Mouse (Mus musculus) spleen, adult 2 months (tissue): ENCODE results near the gene Snapc4. TPM values are rescaled to one million over a fixed set of nuclear protein-coding genes. Genes with fewer than 3 reads are reported as not detected.

ENCODE experiments used
- DNase-seq, 2 experiments: peaks; one replicate each; pipeline versions ENCODE4 v3.0.0 to v3.0.0-alpha.2; 2012 to 2021; ENCODE audit warnings: low spot score in 2 of 2, low read depth in 1 of 2
- H3K27ac ChIP-seq: fragments of 200-500 bp; 2 replicates; pipeline ENCODE4 v1.5.1; 2012; ENCODE audit warnings: low read length, inconsistent platforms; ENCODE audit not compliant: insufficient read depth
- H3K27me3 ChIP-seq: fragments of 200-500 bp; 2 replicates; pipeline ENCODE4 v1.6.1; 2012; ENCODE audit warnings: mild to moderate bottlenecking, moderate library complexity, low read length, inconsistent platforms; ENCODE audit not compliant: control insufficient read depth, insufficient read depth
- H3K36me3 ChIP-seq: fragments of 200-500 bp; 2 replicates; pipeline ENCODE4 v1.6.1; 2012; ENCODE audit warnings: mild to moderate bottlenecking, low read length, inconsistent platforms; ENCODE audit not compliant: control insufficient read depth, insufficient read depth
- H3K4me1 ChIP-seq: fragments of 200-500 bp; 2 replicates; pipeline ENCODE4 v1.6.1; 2011; ENCODE audit warnings: inconsistent platforms; ENCODE audit not compliant: control insufficient read depth, insufficient read depth, insufficient read length
- H3K4me3 ChIP-seq: fragments of 200-500 bp; 2 replicates; pipeline ENCODE4 v1.5.1; 2011; ENCODE audit warnings: mild to moderate bottlenecking, inconsistent platforms; ENCODE audit not compliant: insufficient read depth, insufficient read length; ENCODE audit errors: extremely low read depth
- CTCF ChIP-seq: fragments of 200-500 bp; IDR thresholded peaks from 2 replicates; pipeline ENCODE4 v1.5.1; 2011; ENCODE audit warnings: mild to moderate bottlenecking, inconsistent platforms; ENCODE audit not compliant: insufficient read depth, insufficient read length, insufficient replicate concordance; ENCODE audit errors: extremely low read depth
- POLR2A ChIP-seq: fragments of 200-500 bp; IDR thresholded peaks from 2 replicates; pipeline ENCODE4 v1.6.1; 2011; ENCODE audit warnings: low read depth, low read length, inconsistent platforms
- WGBS: fragments of 180-500 bp; shearing (Covaris S2); methylation state at CpG from one replicate; pipeline ENCODE4 v1.1.7; 2018; 5-methylcytosine and 5-hydroxymethylcytosine counted together
- polyA plus RNA-seq: library from polyadenylated mRNA; depleted of rRNA; stranded (reverse); fragments of >200 nt; gene quantifications from 2 replicates; pipeline ENCODE4 v1.2.3, GENCODE M21; 2012

Gene Snapc4
- polyA plus RNA-seq, 1 experiment, result 41.1 TPM

GRCm38 (mm10) chr2:26410091-26410490, 29.6 kb upstream of the Snapc4 start:
- H3K36me3 ChIP-seq, result peaks cover 22% of the 10 kb centered on the region

GRCm38 (mm10) chr2:26409362-26409761, 28.9 kb upstream of the Snapc4 start:
- Histone ChIP-seq H3K4me1 (peaks cover 9% of the 10 kb centered on the region; the same call in 1 of the 2 replicates), H3K4me3 (no peak overlapping the region), H3K27ac (no peak overlapping the region), H3K36me3 (peaks cover 19% of the 10 kb centered on the region), H3K27me3 (no peaks in the 10 kb centered on the region)
- no peak for DNase-seq
- whole genome bisulfite sequencing, result 59% methylated on average over 3 of the region's 3 CpGs
- TF ChIP-seq CTCF, result no peak
- TF ChIP-seq POLR2A, result no peak

More at GRCm38 (mm10) chr2:26410091-26410490, 29.6 kb upstream of the Snapc4 start:
- TF ChIP-seq CTCF (no peak), POLR2A (no peak)
- Histone ChIP-seq H3K27ac (no peak overlapping the region), H3K4me3 (no peak overlapping the region), H3K27me3 (no peaks in the 10 kb centered on the region), H3K4me1 (peaks cover 9% of the 10 kb centered on the region; the same call in 1 of the 2 replicates)
- 73% methylated on average over 5 of the region's 5 CpGs for WGBS
- no peak for DNase-seq

GRCm38 (mm10) chr2:26408515-26409356, 28.3 kb upstream of the Snapc4 start, which contains the start of gene Inpp5e:
TSS of gene Inpp5e (minus strand) at chr2:26409203.
- peaks cover 9% of the 10 kb centered on the region; the same call in 1 of the 2 replicates for H3K4me1 ChIP-seq

GRCm38 (mm10) chr2:26403306-26403705, 22.9 kb upstream of the Snapc4 start:
- WGBS, result 91% methylated on average over 8 of the region's 8 CpGs
- H3K4me3 ChIP-seq, result no peak overlapping the region
- H3K27ac ChIP-seq, result no peak overlapping the region
- DNase-seq, result no peak
- peaks cover 7% of the 10 kb centered on the region; the same call in 1 of the 2 replicates for H3K4me1 ChIP-seq
- no peaks in the 10 kb centered on the region for H3K27me3 ChIP-seq
- H3K36me3 ChIP-seq, result peaks cover 20% of the 10 kb centered on the region
- no peak for TF ChIP-seq CTCF
- no peak for TF ChIP-seq POLR2A

More at GRCm38 (mm10) chr2:26408515-26409356, 28.3 kb upstream of the Snapc4 start, which contains the start of gene Inpp5e:
- TF ChIP-seq CTCF (peak; percentile 95), POLR2A (peak; percentile 3; the same call in 1 of the 2 replicates)
- H3K36me3 ChIP-seq, result peaks cover 15% of the 10 kb centered on the region
- DNase-seq, result peak; percentile 69 to 96
- no peaks in the 10 kb centered on the region for H3K27me3 ChIP-seq
- peak within 1 kb of the TSS; percentile 63 for H3K27ac ChIP-seq
- H3K4me3 ChIP-seq, result peak within 1 kb of the TSS; percentile 94
- WGBS, result under 1% methylated on average over 57 of the region's 57 CpGs

GRCm38 (mm10) chr2:26402265-26402664, 21.8 kb upstream of the Snapc4 start:
- TF ChIP-seq POLR2A (no peak), CTCF (no peak)
- Histone ChIP-seq H3K27me3 (no peaks in the 10 kb centered on the region), H3K4me3 (no peak overlapping the region), H3K27ac (no peak overlapping the region), H3K4me1 (no peaks in the 10 kb centered on the region), H3K36me3 (peaks cover 26% of the 10 kb centered on the region)
- 94% methylated on average over 1 of the region's 1 CpGs for WGBS
- DNase-seq, result no peak

- Histone ChIP-seq H3K4me3 (no peak overlapping the region), H3K27ac (no peak overlapping the region), H3K4me1 (no peaks in the 10 kb centered on the region), H3K27me3 (no peaks in the 10 kb centered on the region), H3K36me3 (peaks cover 31% of the 10 kb centered on the region)
- no peak for DNase-seq
- WGBS, result 91% methylated on average over 4 of the region's 4 CpGs
- no peak for TF ChIP-seq CTCF
- TF ChIP-seq POLR2A, result no peak
These were observed 20.6 kb upstream of the Snapc4 start for GRCm38 (mm10) chr2:26401023-26401422.
